Mouse (Mus musculus) small intestine, adult 2 months (tissue): ENCODE data around the gene Psd4.

Experiments used
- CTCF ChIP-seq: fragments of 200-500 bp; IDR thresholded peaks from 2 replicates; pipeline ENCODE4 v1.5.1; 2012; ENCODE audit warnings: low read depth, mild to moderate bottlenecking, control low read depth, inconsistent platforms, low read length, moderate library complexity, mixed read lengths; ENCODE audit not compliant: insufficient replicate concordance, insufficient read length; ENCODE audit errors: extremely low read depth
- POLR2A ChIP-seq: fragments of 200-500 bp; IDR thresholded peaks from 2 replicates; pipeline ENCODE4 v1.6.1; 2012; ENCODE audit warnings: low read depth, mild to moderate bottlenecking, control low read depth, inconsistent platforms, low read length, moderate library complexity

GRCm38 (mm10) chr2:24460112-24460807 lies 92.9 kb downstream of the Psd4 start:
- TF ChIP-seq POLR2A, result no peak
- TF ChIP-seq CTCF, result no peak
